1 mouse cellular context compared by ENCODE assay signal in the genomic region with DNA sequence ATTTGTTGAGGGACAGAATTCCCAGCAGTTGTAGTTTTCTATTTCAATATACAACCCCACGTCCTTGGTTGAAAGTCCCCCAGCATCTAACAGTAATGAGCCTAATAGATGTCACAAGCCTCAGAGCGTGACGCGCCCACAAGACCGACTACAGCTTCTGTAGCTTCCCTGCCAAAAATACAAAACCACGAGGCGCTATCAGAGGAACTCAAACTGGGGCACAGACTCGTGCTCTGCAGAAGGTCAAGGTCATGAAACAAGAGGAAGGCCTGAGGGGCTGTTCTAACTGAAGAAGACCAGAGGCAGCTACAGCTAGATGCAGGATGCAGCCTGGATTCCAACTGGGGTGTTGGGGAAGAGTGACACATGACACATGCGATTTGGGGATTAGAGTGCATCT.
TF ChIP-seq lines count a peak whose summit lies in the region.

No protein-coding gene starts in this region.

TF ChIP-seq in MEL, 35 proteins besides CTCF, POLR2A, EP300 and RAD21 (continued from another document):
- TF ChIP-seq ZKSCAN1 (IDR thresholded peaks at IDR 0.05; ENCODE audit: low read depth, low read length) = no peak
- TF ChIP-seq USF2 (IDR thresholded peaks at IDR 0.05; ENCODE audit: borderline replicate concordance in 1 of 2, insufficient read depth in 1 of 2, low read depth in 1 of 2, low read length in 2 of 2) = no peak
- TF ChIP-seq JUND (IDR thresholded peaks at IDR 0.05; ENCODE audit: low read depth, low read length) = no peak
- peak; percentile 39; the same call in 1 of the 2 replicates for TF ChIP-seq TCF12 (IDR thresholded peaks at IDR 0.05; ENCODE audit: low read depth, low read length)
- TF ChIP-seq BHLHE40 (IDR thresholded peaks at IDR 0.05; ENCODE audit: borderline replicate concordance, low read depth, low read length) = peak; percentile 63; the same call in 1 of the 2 replicates
- TF ChIP-seq ETS1 (IDR thresholded peaks at IDR 0.05; ENCODE audit: low read depth, low read length) = 0 out of 2 replicates have a peak, but pooled peaks have one; percentile 35
- peak; percentile 87; the same call in 1 of the 2 replicates for TF ChIP-seq MYC (IDR thresholded peaks at IDR 0.05; ENCODE audit: low read depth, low read length)
- TF ChIP-seq USF1 (IDR thresholded peaks at IDR 0.05; ENCODE audit: low read depth, low read length) = 0 out of 2 replicates have a peak, but pooled peaks have one; percentile 27
- no peak for TF ChIP-seq CHD2 (IDR thresholded peaks at IDR 0.05; ENCODE audit: low read length)
